Mouse (Mus musculus) kidney, adult 2 months (tissue): ENCODE data around the gene Cit. TPM values are rescaled to one million over a fixed set of nuclear protein-coding genes. Genes with fewer than 3 reads are reported as not detected.
A peak's percentile ranks its signal among the peaks of the same experiment; 100 is the strongest.

Experiments
- DNase-seq: peaks from one replicate; pipeline ENCODE4 v3.0.0; 2021
- H3K27ac ChIP-seq: fragments of 200-500 bp; 2 replicates; pipeline ENCODE4 v1.5.1; 2012; ENCODE audit warnings: low read depth, low read length, control low read depth, inconsistent platforms; ENCODE audit not compliant: insufficient read depth
- H3K27me3 ChIP-seq: fragments of 200-500 bp; replicated peaks from 2 replicates; pipeline ENCODE4 v1.6.1; 2012; ENCODE audit warnings: mild to moderate bottlenecking, moderate library complexity, low read length, inconsistent platforms; ENCODE audit not compliant: control insufficient read depth, insufficient read depth
- H3K36me3 ChIP-seq: fragments of 200-500 bp; 2 replicates; pipeline ENCODE4 v1.6.1; 2012; ENCODE audit warnings: mild to moderate bottlenecking, moderate library complexity, low read length, inconsistent platforms; ENCODE audit not compliant: control insufficient read depth, insufficient read depth
- H3K4me1 ChIP-seq: fragments of 200-500 bp; 2 replicates; pipeline ENCODE4 v1.6.1; 2011; ENCODE audit warnings: low read length; ENCODE audit not compliant: control insufficient read depth, insufficient read depth
- H3K4me3 ChIP-seq: fragments of 200-500 bp; 2 replicates; pipeline ENCODE4 v1.5.1; 2011; ENCODE audit warnings: mild to moderate bottlenecking, low read depth, low read length, control low read depth; ENCODE audit not compliant: insufficient read depth
- CTCF ChIP-seq: fragments of 200-500 bp; conservative IDR thresholded peaks from 2 replicates; pipeline ENCODE4 v1.5.1; 2011; ENCODE audit warnings: low read depth, mild to moderate bottlenecking, control low read depth, low read length, moderate library complexity, mixed read lengths; ENCODE audit not compliant: insufficient read depth, insufficient read length
- POLR2A ChIP-seq: fragments of 200-500 bp; IDR thresholded peaks from one replicate; pipeline ENCODE4 v1.6.1; 2011; ENCODE audit warnings: low read depth, low read length, control low read depth
- WGBS: fragments of 180-500 bp; shearing (Covaris S2); methylation state at CpG from one replicate; pipeline ENCODE4 v1.1.7; 2018; 5-methylcytosine and 5-hydroxymethylcytosine counted together
- polyA plus RNA-seq: library from polyadenylated mRNA; depleted of rRNA; stranded (reverse); fragments of >200 nt; gene quantifications from 2 replicates; pipeline ENCODE4 v1.2.3, GENCODE M21; 2012

The Cit gene
- polyA plus RNA-seq, 1 experiment: 4.8 TPM

DNA sequence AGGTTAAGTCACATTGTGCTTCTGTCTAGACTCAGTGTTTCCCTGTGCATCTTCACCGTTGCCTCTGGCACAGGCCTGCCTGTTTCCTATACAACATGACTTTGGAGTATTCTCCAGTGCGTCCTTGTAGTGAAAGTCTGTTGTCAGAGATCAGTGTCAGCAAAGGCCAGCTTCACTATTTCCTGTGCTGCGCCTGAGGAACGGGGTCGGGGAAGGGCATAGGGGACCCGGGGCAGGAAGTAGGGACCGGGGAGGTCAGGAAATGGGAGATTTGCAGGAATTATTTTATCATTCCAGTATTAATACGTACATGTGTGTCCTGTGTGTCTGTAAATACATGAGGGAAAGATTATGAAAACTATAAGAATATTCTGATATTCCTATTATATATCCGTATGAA lies 37.1 kb downstream of the Cit start:
- DNase-seq: peak; percentile 64
- TF ChIP-seq CTCF: no peak
- TF ChIP-seq POLR2A: no peak
- Histone ChIP-seq H3K36me3 (no peaks in the 10 kb centered on the region), H3K27me3 (no peaks in the 10 kb centered on the region), H3K4me3 (no peak overlapping the region), H3K27ac (no peak overlapping the region), H3K4me1 (peaks cover 8% of the 10 kb centered on the region; the same call in 1 of the 2 replicates)
- WGBS: 65% methylated on average over 9 of the region's 9 CpGs

GRCm38 (mm10) chr5:115884429-115884828 lies 39.4 kb downstream of the Cit start:
- Histone ChIP-seq H3K27me3 (no peaks in the 10 kb centered on the region), H3K27ac (no peak overlapping the region), H3K4me3 (no peak overlapping the region), H3K36me3 (no peaks in the 10 kb centered on the region), H3K4me1 (peaks cover 8% of the 10 kb centered on the region; the same call in 1 of the 2 replicates)
- 94% methylated on average over 9 of the region's 9 CpGs for WGBS
- TF ChIP-seq CTCF: no peak
- DNase-seq: no peak

DNA sequence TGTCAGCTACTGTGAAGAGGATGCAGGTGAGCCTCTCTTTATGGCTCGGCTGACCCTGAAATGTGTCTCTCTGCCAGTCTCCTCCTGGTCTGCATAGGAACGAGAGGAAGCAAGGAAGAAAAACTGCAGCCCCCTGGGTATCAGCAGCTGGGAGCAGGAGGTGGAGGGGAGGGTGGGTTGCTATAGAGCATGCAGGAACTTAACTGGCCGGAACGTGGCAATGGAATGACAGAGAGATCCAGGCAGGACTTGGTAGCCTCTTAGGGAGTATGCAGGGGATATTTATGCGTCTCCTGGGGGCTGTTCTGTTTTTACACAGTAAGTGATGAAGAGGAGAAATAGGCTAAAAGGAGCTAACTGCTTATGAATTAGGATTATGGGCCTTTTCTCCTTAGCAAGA lies 48.7 kb downstream of the Cit start:
- no peak for DNase-seq
- no peaks in the 10 kb centered on the region for H3K27me3 ChIP-seq
- no peak for TF ChIP-seq POLR2A
- TF ChIP-seq CTCF: no peak
- H3K4me1 ChIP-seq: no peaks in the 10 kb centered on the region
- H3K4me3 ChIP-seq: no peak overlapping the region
- 61% methylated on average over 5 of the region's 5 CpGs for WGBS
- no peak overlapping the region for H3K27ac ChIP-seq
- no peaks in the 10 kb centered on the region for H3K36me3 ChIP-seq

- no peaks in the 10 kb centered on the region for H3K27me3 ChIP-seq
- DNase-seq: no peak
- H3K36me3 ChIP-seq: no peaks in the 10 kb centered on the region
- WGBS: 53% methylated on average over 9 of the region's 9 CpGs
- TF ChIP-seq POLR2A: no peak
- no peak for TF ChIP-seq CTCF
- no peak overlapping the region for H3K27ac ChIP-seq
- H3K4me1 ChIP-seq: no peaks in the 10 kb centered on the region
- H3K4me3 ChIP-seq: no peak overlapping the region
These were observed 52.0 kb downstream of the Cit start for GRCm38 (mm10) chr5:115897036-115897435.

DNA sequence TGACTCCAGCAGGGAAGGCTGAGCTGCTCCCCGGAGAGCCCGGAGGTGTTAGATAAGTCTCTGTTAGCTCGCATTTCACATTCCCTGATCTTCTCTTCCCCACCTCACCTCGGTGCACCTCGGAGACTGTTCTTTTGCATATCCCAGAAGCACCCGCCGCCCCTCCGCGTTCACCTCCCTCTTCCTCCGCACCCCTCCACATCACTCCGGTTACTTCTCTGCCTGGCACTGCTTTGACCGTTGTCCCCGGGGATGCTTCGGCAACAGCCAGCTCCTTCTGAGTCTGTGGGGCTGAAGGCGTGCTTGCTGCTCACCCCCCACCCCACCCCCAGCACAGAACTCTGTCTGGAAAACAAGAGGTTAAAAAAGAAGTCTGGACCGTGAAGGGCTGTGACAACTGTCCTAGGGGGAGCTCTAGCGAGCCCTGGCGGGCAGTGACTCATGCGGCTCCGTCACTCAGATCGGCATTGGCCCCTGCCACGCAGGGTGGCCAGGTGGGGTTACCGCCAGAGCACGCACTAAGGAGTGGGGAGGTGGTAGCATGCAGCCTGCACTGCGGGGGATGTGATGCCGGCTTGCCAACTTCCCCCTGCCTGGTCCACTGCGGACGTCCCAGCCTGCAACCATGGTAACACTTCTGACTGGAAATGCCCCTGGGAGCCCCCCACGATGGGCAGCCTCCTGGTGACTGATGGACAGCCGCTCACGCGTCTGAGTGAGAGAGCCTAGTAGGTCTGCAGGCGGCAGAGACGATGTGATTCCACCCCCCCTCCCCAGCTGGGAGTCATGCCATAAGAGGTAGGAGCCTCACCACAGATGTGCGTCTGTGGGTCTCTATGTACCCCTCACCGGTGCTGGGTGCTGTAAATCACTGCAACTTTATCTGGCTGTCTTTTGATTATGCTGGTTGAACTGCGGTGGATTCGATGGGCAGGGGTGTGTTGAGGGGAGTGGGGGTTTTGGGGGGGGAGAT lies 62.2 kb downstream of the Cit start:
- peak overlapping the region; percentile 23 for H3K4me3 ChIP-seq
- H3K27ac ChIP-seq: no peak overlapping the region
- no peaks in the 10 kb centered on the region for H3K4me1 ChIP-seq
- no peaks in the 10 kb centered on the region for H3K27me3 ChIP-seq
- DNase-seq: peak; percentile 12
- 33% methylated on average over 38 of the region's 38 CpGs for WGBS
- TF ChIP-seq CTCF (peak; percentile 35; the same call in 1 of the 2 replicates), POLR2A (no peak)
- H3K36me3 ChIP-seq: no peaks in the 10 kb centered on the region

GRCm38 (mm10) chr5:115908251-115908650 lies 63.2 kb downstream of the Cit start:
- no peaks in the 10 kb centered on the region for H3K4me1 ChIP-seq
- no peak overlapping the region for H3K4me3 ChIP-seq
- no peak overlapping the region for H3K27ac ChIP-seq
- 59% methylated on average over 10 of the region's 10 CpGs for WGBS
- TF ChIP-seq CTCF: no peak
- TF ChIP-seq POLR2A: no peak
- H3K36me3 ChIP-seq: no peaks in the 10 kb centered on the region
- no peaks in the 10 kb centered on the region for H3K27me3 ChIP-seq
- no peak for DNase-seq

GRCm38 (mm10) chr5:115908699-115909098 lies 63.6 kb downstream of the Cit start:
- H3K36me3 ChIP-seq: no peaks in the 10 kb centered on the region
- H3K4me3 ChIP-seq: no peak overlapping the region
- no peaks in the 10 kb centered on the region for H3K4me1 ChIP-seq
- TF ChIP-seq CTCF: no peak
- TF ChIP-seq POLR2A: no peak
- DNase-seq: no peak
- WGBS: 68% methylated on average over 12 of the region's 12 CpGs
- no peak overlapping the region for H3K27ac ChIP-seq
- H3K27me3 ChIP-seq: no peaks in the 10 kb centered on the region
